Mouse (Mus musculus) lung, postnatal 14 days (tissue): ENCODE measurements around the gene Gse1.
A peak's percentile ranks its signal among the peaks of the same experiment; 100 is the strongest.

Experiments
- DNase-seq: peaks from one replicate; pipeline ENCODE4 v3.0.0; 2021

The Gse1 gene

DNA sequence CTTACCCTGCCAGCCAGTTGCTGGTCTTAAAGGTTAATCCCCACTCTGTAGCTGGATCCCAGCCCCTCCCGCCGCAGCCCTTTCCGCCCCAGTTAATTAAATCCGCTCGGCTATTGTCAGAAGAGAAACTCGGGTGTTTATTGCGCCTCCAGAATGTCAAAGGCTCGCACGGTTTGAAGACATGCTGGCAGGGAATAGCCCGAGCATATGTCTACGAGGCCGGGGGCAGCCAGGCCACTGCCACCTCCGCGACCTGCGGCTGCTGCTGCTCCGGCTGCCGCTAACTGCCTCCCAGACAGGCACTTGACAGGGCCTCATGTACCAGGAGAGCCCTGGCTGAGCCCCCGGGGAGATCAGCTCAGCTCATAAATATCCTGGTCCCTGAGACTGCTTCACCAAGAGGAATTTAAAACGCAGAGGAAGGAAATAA, 276.8 kb downstream of the Gse1 start:
- no peak for DNase-seq

DNA sequence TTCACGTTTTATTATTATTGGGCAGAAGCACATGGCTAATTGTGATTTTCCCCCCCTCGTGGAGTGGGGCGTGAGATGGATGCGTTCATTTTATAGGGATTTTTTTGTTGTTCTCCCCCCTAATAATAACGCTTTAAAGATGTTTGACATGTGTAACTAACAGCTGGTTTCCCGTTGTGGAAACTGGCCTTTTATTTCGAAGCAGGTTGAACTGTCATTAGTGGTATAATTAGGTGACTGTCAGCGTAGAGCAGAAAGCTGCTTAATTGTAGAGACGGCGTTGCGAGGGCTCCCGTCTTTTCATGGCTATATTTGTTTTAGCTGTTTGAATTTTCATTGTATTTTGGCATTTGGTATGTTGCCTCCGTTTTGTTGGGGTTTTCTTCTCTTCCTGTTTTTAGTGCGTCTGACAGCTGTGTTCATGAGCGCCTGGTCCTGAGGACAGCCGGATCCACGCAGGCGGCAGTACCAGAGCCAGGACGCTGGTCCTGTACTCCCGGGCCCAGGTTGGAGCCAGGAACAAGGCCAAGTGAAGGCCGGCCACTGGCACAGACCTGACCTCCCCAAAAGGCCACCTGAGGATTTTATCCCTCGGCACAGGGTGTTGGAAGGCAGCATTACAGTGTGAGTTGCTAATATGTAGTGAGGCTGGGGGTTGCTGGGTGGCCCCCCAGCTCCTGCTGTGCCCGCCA, 277.5 kb downstream of the Gse1 start:
- DNase-seq, result no peak

DNA sequence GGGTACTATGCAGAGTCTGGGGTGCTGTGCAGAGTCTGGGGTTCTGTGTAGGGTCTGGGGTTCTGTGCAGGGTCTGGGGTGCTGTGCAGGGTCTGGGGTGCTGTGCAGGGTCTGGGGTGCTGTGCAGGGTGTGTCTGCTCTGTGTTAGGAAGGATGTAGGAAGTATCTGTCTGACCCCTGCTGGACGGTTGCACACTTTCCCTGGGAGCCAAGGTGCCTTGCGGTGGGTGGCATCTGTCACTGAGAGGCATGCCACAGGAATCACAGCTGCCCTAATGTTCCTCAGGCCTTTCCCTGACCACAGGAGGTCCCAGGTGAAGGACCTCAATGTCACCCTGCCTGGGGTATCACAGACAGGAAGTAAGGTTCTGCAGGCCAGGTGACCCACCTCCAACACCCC, 278.3 kb downstream of the Gse1 start:
- DNase-seq, result no peak

DNA sequence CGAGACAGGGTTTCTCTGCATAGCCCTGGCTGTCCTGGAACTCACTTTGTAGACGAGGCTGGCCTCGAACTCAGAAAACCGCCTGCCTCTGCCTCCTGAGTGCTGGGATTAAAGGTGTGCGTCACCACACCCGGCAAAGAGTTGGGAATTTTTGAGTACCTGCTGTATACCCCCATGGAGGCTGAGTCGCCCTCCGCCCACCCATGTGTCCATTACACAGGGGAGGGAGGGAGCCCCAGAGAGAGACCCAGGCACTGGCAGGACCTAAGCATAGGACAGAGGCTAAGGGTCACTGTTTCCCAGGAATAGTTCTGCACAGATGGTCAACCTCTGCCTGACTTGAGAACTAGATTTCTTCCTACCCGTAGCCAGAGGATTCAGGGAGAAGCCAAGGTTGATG, 279.0 kb downstream of the Gse1 start:
- no peak for DNase-seq

DNA sequence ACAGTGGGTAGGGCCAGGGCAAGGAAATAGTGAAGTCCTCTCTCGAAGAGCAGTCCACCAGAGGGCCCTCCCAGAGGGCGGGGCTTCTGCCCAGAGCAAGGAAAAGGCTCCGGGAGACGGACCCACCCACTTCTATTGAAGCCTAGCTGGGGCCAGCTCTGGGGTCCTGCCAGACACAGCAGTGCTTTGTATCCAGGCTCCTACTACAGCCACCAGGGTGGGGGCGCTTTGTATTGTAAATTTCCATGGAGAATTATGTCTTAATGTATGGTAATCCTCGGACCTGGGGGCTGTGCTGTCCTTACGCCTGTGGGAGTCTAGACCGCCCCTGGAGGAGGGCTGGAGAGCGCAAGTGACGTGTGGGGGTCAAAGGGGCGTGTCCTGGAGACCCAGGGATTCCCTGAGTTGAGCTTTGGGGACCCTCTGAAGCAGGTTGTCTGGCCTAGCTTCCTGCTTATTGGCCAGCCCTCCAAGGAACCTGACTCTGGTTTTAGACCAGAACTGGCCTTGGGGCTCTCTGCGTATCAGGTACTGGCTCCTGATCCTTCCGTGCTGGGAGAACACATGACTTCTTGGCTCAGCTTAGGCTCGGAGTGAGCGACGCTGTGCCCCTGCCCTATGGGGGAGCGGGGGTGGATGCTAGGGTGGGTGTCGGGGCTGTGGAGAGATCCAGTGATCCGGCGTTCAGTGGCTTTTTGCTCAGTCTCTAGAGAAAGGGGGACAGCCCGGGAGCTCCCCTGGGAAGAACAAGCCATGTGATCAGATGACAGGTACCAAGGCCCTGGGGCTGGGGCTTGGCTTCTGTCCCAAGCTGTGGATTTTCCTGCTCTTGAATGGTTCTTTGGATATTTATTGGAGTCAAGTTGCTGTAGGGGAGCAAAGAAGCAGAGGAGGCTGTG, 281.1 kb downstream of the Gse1 start:
- peak; percentile 53 for DNase-seq

DNA sequence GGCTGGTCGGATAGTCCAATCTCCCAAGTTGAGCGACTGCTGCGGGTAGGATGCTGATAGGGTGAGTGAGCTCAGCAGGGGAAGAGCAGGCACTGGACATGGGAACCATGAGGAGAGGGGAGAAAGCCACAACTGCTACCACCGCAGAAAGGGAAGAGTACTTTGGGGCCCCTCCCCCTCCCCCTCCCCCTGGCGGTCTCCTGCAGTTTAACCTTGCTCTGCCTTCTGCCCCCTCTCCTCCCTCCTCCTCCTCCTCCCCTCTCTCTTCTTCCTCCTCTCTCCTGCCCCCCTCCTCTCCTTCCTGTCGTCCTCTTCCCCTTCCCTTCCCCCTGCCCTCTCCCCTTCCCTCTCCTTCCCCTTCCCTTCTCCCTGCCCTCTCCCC, 281.8 kb downstream of the Gse1 start:
- no peak for DNase-seq

DNA sequence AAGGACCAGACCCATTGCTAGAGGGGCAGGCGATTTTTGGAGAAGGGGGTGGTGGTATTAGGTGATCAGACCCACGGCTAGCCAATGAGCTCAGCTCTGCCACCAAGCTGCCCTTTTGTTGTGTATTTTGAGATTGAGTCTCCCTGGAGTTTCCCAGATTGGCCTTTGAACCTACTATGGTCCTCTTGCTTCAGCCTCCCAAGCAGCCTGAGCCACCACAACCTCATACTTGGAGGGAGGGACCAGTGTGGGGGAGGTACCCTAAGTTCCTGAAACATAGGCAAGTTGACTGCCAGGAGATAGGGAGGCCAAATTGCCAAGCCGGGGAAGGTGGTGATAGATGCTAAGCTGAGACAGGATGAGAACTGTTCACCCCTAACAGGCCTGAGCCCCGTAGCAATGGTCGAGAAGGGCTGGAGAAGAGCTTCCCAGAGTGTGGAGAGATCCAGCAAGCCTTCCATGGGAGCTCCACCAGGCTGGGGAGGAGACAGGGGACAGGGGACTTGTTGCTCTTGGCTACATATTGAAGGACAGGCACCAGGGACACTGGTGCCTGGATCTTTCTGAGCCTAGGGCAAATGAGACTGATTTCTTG, 282.7 kb downstream of the Gse1 start:
- no peak for DNase-seq

DNA sequence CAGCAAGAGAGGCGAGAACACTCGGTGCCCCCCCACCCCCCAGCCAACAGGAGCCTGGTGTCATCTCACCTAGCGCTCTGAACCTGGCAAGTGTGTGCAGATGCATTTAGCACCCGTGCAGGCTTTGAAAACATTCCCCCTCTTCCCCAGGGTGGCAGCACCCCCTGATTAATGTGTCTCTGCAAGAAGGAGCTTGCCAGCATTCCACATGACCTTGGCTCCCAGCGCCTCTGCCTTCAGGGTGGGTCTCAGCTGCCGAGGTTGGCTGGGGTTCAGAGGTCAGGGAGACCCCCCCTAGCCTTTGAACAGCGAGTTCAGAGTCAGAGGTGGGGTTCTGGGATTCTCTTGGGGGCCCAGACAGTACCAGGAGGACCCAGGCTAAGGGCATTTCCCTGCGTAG, 283.5 kb downstream of the Gse1 start:
- no peak for DNase-seq

DNA sequence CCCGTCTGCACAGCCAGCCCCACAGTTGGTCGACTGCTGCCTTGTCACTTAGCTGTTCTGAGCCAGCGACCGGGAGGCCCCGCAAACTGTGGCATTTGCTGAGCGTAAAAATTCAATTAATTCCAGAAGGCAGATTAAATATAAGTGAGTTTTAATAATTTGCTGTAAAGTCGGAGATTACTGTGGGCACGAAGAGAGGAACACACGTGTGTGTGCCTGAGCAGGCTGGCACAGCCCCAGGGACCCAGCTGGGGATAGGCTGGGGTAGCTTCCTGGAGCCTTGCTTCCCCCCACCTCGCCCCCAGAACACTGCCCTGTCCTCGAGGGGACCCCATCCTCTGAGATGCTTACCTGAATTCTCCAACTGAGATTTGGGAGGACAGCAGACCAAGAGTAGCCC, 284.1 kb downstream of the Gse1 start:
- DNase-seq, result no peak

DNA sequence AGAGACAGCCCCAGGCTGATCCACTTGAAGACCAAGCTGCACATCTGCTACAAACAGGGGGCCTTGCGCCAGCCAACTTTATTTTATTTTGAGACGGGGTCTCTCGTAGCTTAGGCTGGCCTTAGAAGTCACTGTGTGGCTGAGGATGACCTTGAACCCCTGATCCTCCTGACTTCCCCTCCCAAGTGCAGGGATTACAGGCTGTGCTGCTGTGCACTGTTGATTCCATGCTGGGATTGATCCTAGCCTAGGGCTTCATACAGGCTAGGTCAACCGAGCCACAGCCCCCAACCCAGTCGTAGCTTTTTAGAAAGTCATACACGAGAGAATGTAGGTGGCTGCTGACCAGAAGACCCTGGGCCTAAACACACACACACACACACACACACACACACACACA, 284.9 kb downstream of the Gse1 start:
- DNase-seq, result no peak

DNA sequence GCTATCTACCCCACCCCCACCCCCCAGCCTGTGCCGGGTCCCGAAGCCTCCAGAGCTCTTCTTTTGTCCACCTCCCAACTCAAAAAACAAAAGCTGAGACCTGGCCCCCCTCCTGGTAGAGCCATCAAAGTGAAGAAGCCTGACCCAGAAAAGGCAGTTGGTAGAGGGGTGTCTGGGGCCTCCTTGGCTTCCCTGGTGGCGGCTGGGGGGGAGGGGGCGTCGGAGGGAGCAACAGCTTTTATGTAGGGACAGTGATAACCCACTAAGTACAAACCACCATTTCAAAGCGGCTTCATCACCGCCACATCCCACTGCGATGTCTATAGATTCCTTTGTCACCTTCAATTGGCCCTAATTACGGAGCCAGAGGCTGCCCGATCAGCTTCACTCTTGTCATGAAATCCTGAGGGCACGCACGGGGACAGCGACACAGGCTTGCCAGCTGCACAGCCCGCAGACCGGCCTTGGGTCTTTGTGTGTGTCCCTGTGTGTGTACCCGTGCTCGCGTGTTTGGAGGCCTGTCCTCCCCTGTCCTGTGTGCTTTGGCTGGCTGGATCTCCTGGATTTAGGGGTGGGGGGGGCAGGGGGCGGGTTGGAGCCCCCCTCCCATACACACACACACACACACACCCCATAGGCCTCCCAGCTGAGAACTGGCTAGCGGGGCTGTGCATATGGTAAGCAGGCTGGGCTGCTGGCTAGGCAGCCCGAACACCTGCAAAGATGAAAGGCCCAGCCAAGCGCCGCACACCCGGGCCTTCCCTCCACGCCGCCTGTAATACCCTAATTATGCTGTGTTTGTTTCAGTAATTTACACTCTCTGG, 285.6 kb downstream of the Gse1 start:
- no peak for DNase-seq

DNA sequence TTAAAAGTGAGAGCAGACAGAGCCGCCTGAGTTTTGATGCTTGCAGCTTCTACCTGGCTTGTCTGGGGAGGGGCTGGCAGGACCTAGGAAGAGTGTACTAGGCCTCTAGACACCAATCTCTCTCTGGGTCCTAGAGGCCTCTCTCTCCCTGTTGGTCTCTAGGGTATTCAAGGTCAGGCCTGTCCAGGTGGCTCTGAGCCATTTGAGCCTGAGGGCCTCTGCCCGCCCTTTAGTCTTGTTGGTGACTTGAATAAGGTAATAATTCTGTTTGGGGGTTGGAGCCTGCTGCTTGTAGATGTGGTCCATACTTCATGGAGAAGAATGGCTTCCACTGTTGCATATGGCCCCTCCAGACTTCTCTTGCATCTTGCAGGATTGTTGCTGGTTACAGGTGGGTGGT, 287.0 kb downstream of the Gse1 start:
- DNase-seq, result no peak

DNA sequence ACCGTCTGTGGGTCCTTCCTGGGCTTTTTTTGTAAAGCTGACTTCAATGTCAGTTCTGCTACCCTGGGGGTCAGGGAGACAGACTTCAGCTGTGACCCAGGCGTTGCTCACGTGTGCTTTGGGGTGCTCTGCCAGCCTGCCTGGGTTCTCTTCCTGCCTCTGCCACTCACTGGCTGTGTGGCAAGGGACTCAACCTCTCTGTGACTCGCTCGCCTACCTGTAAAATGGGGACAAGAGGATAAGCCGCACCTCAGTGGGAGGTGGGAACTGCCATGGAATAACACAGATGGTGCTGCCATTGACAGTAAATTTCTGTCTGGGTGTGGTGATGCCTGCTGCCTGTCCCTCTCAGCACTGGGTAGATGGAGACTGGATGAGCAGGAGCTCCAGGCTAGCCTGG, 287.4 kb downstream of the Gse1 start:
- DNase-seq, result no peak

DNA sequence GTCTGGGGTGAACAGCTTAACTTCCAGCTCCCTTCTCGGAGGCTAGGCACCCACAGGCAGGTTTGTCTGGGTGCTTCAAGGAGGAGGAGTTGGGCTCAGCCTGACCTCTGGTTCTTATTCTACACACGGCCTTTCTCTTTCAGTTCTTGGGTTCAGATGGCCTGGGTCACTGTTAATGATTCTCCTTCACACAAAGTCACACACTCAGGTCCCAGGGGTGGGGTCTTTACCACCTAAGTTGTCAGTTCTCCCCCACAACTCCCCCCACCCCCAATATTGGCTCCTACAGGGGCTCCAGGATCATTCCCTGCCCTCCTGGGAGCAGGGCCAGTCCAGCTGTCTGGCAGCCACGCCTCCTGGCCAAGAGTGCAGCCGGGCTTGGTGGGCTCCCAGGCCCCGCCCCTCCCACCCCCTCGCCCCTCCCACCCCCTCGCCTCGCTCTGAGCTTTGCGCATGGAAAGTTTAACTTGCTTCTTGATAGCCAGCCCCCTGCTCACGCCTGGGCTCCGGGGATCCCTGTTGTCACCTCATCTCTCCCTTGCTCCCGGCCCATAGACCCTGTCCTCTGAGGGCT, 288.0 kb downstream of the Gse1 start:
- DNase-seq, result peak; percentile 56

DNA sequence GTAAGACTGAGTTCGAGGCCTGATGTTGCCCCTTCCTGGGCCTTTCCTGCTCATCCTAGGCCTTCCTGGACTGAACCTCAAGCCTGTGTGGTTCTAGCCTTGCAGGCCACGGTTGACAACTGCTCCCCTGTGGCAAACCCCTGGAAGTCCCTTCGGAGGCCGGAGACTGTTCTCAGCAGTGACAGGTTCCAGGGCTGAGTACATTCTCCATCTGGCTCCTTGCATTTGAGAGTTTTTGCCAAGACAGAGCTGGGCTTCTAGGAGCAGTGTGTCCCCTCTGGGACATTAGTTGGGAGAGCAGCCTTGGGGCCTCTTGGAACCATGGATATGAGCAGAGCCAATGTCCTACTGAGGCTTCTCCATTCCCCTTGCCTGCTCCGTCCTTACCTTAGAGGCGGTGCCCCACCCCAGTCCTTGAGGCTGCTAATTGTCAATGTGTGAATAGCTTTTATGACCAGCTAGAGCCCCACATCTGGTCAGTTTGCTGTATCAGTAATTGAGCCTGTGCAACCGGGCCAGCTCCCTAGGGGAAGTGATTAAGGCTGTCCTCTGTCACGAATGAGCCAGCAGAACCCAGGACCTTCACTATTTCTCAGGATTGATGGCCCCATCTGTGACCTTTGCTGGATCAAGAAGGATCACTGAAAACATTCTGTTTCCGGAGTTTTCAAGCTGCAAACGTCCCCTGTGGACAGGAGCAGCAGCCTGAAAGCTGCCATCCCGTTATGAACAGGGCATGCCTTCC, 289.6 kb downstream of the Gse1 start:
- no peak for DNase-seq

DNA sequence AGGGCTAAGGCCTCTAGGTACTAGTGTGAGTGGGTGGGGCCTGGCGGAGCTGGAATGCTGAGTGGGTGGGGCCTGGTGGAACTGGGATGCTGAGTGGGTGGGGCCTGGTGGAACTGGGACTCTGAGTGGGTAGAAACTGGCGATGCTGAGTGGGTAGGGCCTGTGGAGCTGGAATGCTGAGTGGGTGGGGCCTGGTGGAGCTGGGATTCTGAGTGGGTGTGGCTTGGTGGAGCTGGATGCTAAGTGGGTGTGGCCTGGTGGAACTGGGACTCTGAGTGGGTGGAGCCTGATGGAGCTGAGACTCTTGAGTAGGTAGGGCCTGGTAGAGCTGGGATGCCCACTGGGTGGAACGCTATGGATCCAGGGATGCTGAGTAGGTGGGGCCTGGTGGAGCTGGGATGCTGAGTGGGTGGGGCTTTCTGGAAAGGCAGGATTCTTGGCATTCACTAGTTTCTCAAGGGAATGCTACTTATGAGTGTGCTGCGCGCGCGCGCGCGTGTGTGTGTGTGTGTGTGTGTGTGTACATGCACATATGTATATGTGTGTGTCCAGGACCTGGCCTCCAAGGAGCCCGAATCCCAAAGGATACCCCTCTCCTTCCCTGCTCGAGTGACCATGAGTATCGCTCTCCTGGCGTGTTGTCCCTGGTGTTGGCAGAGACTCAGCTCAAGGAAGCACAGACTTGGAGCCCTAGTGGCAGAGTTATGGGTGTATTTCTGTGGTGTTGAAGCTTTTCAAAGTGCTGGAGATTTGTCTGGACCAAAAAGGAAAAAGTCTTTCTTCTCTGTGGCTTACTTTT, 290.7 kb downstream of the Gse1 start:
- DNase-seq, result no peak

DNA sequence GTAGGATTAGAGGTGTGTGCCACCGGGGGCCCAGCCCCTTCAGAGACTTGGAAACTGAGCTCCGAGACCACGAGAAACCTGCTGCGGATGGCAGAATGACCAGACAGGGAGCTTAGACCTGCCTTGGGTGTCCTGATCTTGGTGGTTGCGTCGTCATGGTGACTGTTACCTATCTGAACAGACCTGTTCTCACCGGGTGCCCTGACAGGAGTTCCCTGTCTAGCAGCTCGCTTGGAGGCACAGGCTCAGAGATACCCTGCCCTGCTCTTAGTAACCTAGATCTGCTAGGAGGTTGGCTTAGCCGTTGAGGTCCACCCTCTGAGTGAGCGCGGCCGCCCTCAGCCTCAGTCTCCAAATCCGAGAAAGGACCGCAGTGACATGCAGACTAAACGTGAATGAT, 292.0 kb downstream of the Gse1 start:
- no peak for DNase-seq

DNA sequence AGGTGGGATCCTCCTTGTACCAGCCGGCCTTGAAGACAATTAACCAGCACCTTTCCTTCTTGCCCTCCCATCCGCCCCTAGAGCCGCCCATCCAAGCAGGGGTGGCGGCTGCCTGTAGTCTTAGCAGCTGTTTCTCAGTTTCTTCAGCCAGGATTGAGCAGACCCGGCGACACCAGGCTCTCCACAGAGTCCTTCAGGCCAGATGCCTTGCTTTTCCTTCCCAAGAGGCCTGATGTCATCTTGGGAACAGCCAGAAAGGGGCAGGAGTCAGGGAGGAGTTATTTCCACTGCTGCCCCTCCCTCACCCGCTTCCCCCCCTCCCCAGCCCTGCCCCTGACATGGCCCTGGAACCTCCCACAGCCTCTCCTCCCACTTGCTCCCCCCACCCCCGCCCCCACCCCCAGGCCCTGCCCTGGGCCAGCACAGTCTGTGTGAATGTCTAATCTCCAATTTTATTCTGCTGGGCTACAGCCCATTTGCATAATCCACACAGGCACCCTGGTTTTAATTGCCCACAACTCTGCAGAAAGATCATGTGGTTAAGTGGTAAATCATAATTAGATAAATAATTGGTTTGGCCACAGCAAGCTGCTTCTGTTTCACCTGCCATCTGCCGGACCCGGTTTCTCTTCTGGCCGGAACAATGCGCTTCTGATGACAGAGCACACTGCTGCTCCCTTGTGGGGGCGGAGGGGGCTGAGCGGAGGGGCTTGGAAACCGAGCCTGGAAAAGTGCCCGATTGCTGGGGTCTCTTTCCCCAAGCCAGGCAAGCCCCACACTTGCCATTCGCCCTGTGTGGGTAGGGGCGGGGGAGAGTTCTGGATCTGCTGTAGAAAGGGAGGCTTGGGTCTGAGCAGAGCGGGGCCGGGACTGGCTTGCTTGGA, 292.7 kb downstream of the Gse1 start:
- peak; percentile 43 for DNase-seq

DNA sequence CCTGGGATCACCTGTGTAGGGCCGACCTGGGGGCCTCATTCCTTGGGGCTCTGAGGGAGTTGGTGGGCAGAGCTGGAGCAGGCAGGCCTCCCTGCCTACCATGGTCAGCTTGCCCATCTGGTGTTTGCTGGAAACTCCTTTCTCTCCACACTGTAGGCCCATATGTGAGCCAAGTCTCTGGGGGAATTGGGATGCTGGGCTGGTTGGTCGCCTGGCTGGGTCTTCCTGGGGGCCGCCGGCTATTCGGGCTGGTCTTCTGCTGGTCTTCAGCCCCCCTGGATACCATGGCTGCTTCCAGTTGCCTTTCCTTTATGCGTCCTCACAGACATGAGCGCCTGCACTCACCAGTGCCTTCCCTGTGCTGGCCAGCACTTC, 293.3 kb downstream of the Gse1 start:
- DNase-seq, result no peak

DNA sequence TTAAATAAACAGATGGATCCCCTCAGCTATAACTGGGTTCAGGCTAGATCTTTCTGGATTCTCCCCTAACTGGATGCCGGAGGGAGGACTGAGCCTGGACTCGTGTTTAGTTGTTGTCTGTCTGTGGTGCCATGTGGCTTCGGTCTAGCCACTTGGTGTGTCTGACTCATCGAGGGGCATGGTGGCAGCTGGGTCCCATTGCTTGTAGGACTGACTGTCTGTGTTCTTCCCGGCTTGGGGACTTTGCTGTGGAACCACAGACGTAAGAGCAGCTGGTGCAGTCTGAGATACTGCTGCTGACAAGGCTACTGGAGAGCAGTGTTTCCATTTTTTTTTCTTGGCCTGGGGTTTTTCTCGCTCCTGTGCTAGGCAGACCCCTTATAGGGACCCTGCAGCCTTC, 295.4 kb downstream of the Gse1 start:
- no peak for DNase-seq
